Mouse (Mus musculus): ENCODE measurements around the gene Col17a1.

GRCm38 (mm10) chr19:47652255-47652654 lies 39.6 kb downstream of the Col17a1 start:
- TF ChIP-seq CTCF (IDR thresholded peaks at IDR 0.05; ENCODE audit: low read depth, low read length) (no peak), GATA1 (IDR thresholded peaks at IDR 0.05; ENCODE audit: borderline replicate concordance, low read length) (no peak), GATA2 (IDR thresholded peaks at IDR 0.05; ENCODE audit: borderline replicate concordance, low read depth, low read length) (no peak)
